In the genomic region with DNA sequence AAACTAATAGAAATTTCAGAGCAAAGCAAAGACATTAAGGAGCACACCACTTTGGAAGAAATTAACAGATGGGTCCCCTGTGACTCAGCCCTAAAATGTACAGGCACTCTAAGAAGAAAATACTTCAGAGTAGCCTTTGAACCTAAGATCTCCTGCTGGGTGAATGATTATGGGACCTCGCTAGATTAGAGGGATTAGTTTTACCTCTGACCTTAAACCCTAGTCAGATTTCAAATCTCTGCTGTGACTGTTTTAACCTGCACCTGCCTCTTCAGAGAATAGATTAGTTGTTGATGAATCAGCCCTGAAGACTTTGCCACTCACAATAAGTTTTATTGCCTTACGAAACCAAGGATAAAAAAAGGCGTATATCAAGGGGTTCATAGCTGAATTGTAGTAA, we compare ENCODE assay signal across 29 mouse cellular contexts. TPM values are rescaled to one million over a fixed set of nuclear protein-coding genes. Genes with fewer than 3 reads are reported as not detected.
DNase-seq lines count a peak whose midpoint lies in the region; ATAC-seq and TF ChIP-seq lines count a peak whose summit lies in the region.
"Had no signal": no experiment of that assay in that cellular context is flagged by ENCODE, and none has a peak within 500 bp of the region (broad histone marks: within the 10 kb centered on the region; RNA-seq: fewer than 3 reads in every experiment).

No protein-coding gene starts in this region.

- 44% methylated on average over 3 of the region's 3 CpGs for WGBS in forebrain, postnatal 0 days

- H3K4me2 ChIP-seq in forebrain, postnatal 0 days (ENCODE audit: low read depth): no peak overlapping the region
- H3K4me2 ChIP-seq: embryonic facial prominence, embryonic 15.5 days; hindbrain, embryonic 12.5 days had no signal

- ATAC-seq in forebrain, postnatal 0 days: no peak
- ATAC-seq: CD4-positive, CD25-positive, alpha-beta regulatory T cell, adult 4 months; forebrain, embryonic 14.5 days; hindbrain, embryonic 16.5 days had no signal

- no peak overlapping the region for H3K9ac ChIP-seq in forebrain, postnatal 0 days
- H3K9ac ChIP-seq: embryonic facial prominence, embryonic 15.5 days; hindbrain, embryonic 12.5 days had no signal

- H3K27me3 ChIP-seq in forebrain, postnatal 0 days (ENCODE audit: insufficient read depth, low read length): no peaks in the 10 kb centered on the region
- H3K27me3 ChIP-seq: embryonic facial prominence, embryonic 15.5 days; hindbrain, embryonic 12.5 days had no signal

- H3K36me3 ChIP-seq in forebrain, postnatal 0 days (ENCODE audit: insufficient read depth): no peaks in the 10 kb centered on the region
- H3K36me3 ChIP-seq: embryonic facial prominence, embryonic 15.5 days; forebrain, embryonic 10.5 days; G1E; heart, embryonic 10.5 days; hindbrain, embryonic 12.5 days had no signal

- no peak for TF ChIP-seq CTCF in forebrain, postnatal 0 days (IDR thresholded peaks at IDR 0.05; ENCODE audit: low read depth)

- H3K9me3 ChIP-seq in forebrain, postnatal 0 days (ENCODE audit: low read length): no peaks in the 10 kb centered on the region
- H3K9me3 ChIP-seq: embryonic facial prominence, embryonic 15.5 days; forebrain, embryonic 10.5 days; G1E; heart, embryonic 10.5 days; hindbrain, embryonic 12.5 days had no signal

- peak; percentile 38 for DNase-seq in embryo, embryonic 10.5 days (ENCODE audit: low spot score)
- DNase-seq in embryo, embryonic 9.5 days (ENCODE audit: extremely low spot score): no peak
- DNase-seq in kidney, postnatal 14 days: peak; percentile 10
- DNase-seq in kidney, adult 11 months: no peak
- peak; percentile 41 for DNase-seq in mesoderm, embryonic 11.5 days (ENCODE audit: low read depth, low spot score)
- no peak for DNase-seq in thymus, postnatal 14 days
- no peak for DNase-seq in forebrain, postnatal 0 days
- DNase-seq: adrenal gland, adult 8-10 months; adrenal gland, postnatal 36 days; B cell, adult 2 months; cerebellum, adult 2 months; cerebellum, postnatal 14 days; gastrocnemius, postnatal 36 days; heart, adult 11 months; heart, postnatal 10 days; heart, postnatal 4 days had no signal

- no peak overlapping the region for H3K27ac ChIP-seq in forebrain, postnatal 0 days (ENCODE audit: low read depth, low read length)
- H3K27ac ChIP-seq: embryonic facial prominence, embryonic 15.5 days; forebrain, embryonic 10.5 days; heart, embryonic 10.5 days; hindbrain, embryonic 12.5 days had no signal

- H3K4me1 ChIP-seq in forebrain, postnatal 0 days (ENCODE audit: insufficient read depth): no peaks in the 10 kb centered on the region
- H3K4me1 ChIP-seq: embryonic facial prominence, embryonic 15.5 days; heart, embryonic 10.5 days; hindbrain, embryonic 12.5 days had no signal

- H3K4me3 ChIP-seq in forebrain, postnatal 0 days (ENCODE audit: low read depth, low read length): no peak overlapping the region
- H3K4me3 ChIP-seq: embryonic facial prominence, embryonic 15.5 days; erythroblast, embryonic 14.5 days; forebrain, embryonic 10.5 days; heart, embryonic 10.5 days; hindbrain, embryonic 12.5 days had no signal

RNA-seq across cellular contexts. Expression of a gene that starts 1.1 kb away (rescaled TPM):
- not detected in 2 replicates for total RNA-seq in forebrain, postnatal 0 days (2014; rRNA removed)
- not detected in 2 replicates for polyA plus RNA-seq in forebrain, postnatal 0 days (2015; fragmentation: Nextera tagmentation; extraction: Ambion mirVana)
- total RNA-seq: adrenal gland, adult 8-10 months; adrenal gland, postnatal 36 days; common myeloid progenitor, adult 5-6 weeks; gastrocnemius, adult 8-10 months; gastrocnemius, postnatal 36 days; heart, postnatal 10 days; heart, postnatal 4 days had no signal
- polyA plus RNA-seq: CD4-positive, CD25-positive, alpha-beta regulatory T cell, adult 4 months; cerebellum, adult 2 months; embryonic facial prominence, embryonic 11.5 days; embryonic facial prominence, embryonic 15.5 days; erythroblast, embryonic 14.5 days; forebrain, embryonic 14.5 days; G1E; heart, embryonic 10.5 days; heart, embryonic 14.5 days; hindbrain, embryonic 12.5 days; hindbrain, embryonic 16.5 days had no signal

RNA-seq across cellular contexts. Expression of a gene that starts 6.5 kb away (rescaled TPM):
- total RNA-seq in forebrain, postnatal 0 days (2014; rRNA removed): not detected in 2 replicates
- not detected in 2 replicates for polyA plus RNA-seq in forebrain, postnatal 0 days (2015; fragmentation: Nextera tagmentation; extraction: Ambion mirVana)
- total RNA-seq: adrenal gland, adult 8-10 months; adrenal gland, postnatal 36 days; common myeloid progenitor, adult 5-6 weeks; G1E; gastrocnemius, adult 8-10 months; gastrocnemius, postnatal 36 days; heart, postnatal 10 days; heart, postnatal 4 days had no signal
- polyA plus RNA-seq: CD4-positive, CD25-positive, alpha-beta regulatory T cell, adult 4 months; cerebellum, adult 2 months; embryonic facial prominence, embryonic 11.5 days; embryonic facial prominence, embryonic 15.5 days; erythroblast, embryonic 14.5 days; forebrain, embryonic 10.5 days; forebrain, embryonic 14.5 days; G1E; heart, embryonic 10.5 days; heart, embryonic 14.5 days; hindbrain, embryonic 12.5 days; hindbrain, embryonic 16.5 days had no signal

RNA-seq across cellular contexts. Expression of a gene that starts 16.1 kb away (rescaled TPM):
- not detected in 2 replicates for total RNA-seq in forebrain, postnatal 0 days (2014; rRNA removed)
- polyA plus RNA-seq in forebrain, postnatal 0 days (2015; fragmentation: Nextera tagmentation; extraction: Ambion mirVana): not detected in 2 replicates
- total RNA-seq: adrenal gland, adult 8-10 months; adrenal gland, postnatal 36 days; common myeloid progenitor, adult 5-6 weeks; G1E; gastrocnemius, adult 8-10 months; gastrocnemius, postnatal 36 days; heart, postnatal 10 days; heart, postnatal 4 days had no signal
- polyA plus RNA-seq: CD4-positive, CD25-positive, alpha-beta regulatory T cell, adult 4 months; cerebellum, adult 2 months; embryonic facial prominence, embryonic 11.5 days; embryonic facial prominence, embryonic 15.5 days; erythroblast, embryonic 14.5 days; forebrain, embryonic 10.5 days; forebrain, embryonic 14.5 days; G1E; heart, embryonic 10.5 days; heart, embryonic 14.5 days; hindbrain, embryonic 12.5 days; hindbrain, embryonic 16.5 days had no signal

RNA-seq across cellular contexts. Expression of a gene that starts 31.9 kb away (rescaled TPM):
- total RNA-seq in forebrain, postnatal 0 days (2014; rRNA removed): not detected in 2 replicates
- polyA plus RNA-seq in forebrain, postnatal 0 days (2015; fragmentation: Nextera tagmentation; extraction: Ambion mirVana): not detected in 2 replicates
- total RNA-seq: adrenal gland, adult 8-10 months; adrenal gland, postnatal 36 days; common myeloid progenitor, adult 5-6 weeks; G1E; gastrocnemius, adult 8-10 months; gastrocnemius, postnatal 36 days; heart, postnatal 10 days; heart, postnatal 4 days had no signal
- polyA plus RNA-seq: CD4-positive, CD25-positive, alpha-beta regulatory T cell, adult 4 months; cerebellum, adult 2 months; embryonic facial prominence, embryonic 11.5 days; embryonic facial prominence, embryonic 15.5 days; erythroblast, embryonic 14.5 days; forebrain, embryonic 10.5 days; forebrain, embryonic 14.5 days; G1E; heart, embryonic 10.5 days; heart, embryonic 14.5 days; hindbrain, embryonic 12.5 days; hindbrain, embryonic 16.5 days had no signal

RNA-seq across cellular contexts. Expression of a gene that starts 40.9 kb away (rescaled TPM):
- 160 and 169 TPM in 2 replicates for total RNA-seq in forebrain, postnatal 0 days (2014; rRNA removed)
- polyA plus RNA-seq in forebrain, postnatal 0 days (2015; fragmentation: Nextera tagmentation; extraction: Ambion mirVana): 318 and 351 TPM in 2 replicates

Comparison
In these comparisons a context has a peak if more than half of its experiments do, and no peak if none do; other contexts are left out.
1. DNase-seq: peak in embryo, embryonic 10.5 days (single experiment), kidney, postnatal 14 days (single experiment) and mesoderm, embryonic 11.5 days (single experiment); none in embryo, embryonic 9.5 days (single experiment), kidney, adult 11 months (single experiment), thymus, postnatal 14 days (single experiment) and forebrain, postnatal 0 days (single experiment).